In the genomic region with DNA sequence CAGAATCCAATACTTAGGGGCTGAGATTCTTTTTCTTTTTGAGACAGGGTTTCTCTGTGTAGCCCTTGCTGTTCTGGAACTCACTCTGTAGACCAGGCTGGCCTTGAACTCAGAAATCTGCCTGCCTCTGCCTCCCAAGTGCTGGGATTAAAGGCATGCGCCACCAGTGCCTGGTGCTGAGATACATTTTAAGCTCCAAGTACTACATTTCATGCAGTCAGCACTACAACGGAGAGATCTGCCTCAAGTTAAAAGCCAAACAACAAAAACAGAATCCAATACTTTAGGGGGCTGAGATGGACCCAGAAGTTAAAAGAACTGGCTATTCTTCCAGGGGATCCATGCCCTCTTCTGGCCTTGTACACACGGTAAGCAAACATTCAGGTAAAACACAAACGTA, we compare ENCODE assay signal across 1 mouse cellular context. TPM values are rescaled to one million over a fixed set of nuclear protein-coding genes. Genes with fewer than 3 reads are reported as not detected.
"Had no signal": no experiment of that assay in that cellular context is flagged by ENCODE, and none has a peak within 500 bp of the region (broad histone marks: within the 10 kb centered on the region; RNA-seq: fewer than 3 reads in every experiment).

No protein-coding gene starts in this region.

RNA-seq across cellular contexts. Expression of a gene that starts 42.7 kb away (rescaled TPM):
- total RNA-seq: layer of hippocampus, adult 18-20 months had no signal
